Comparison of ENCODE assay signal across 8 mouse cellular contexts in the genomic region with DNA sequence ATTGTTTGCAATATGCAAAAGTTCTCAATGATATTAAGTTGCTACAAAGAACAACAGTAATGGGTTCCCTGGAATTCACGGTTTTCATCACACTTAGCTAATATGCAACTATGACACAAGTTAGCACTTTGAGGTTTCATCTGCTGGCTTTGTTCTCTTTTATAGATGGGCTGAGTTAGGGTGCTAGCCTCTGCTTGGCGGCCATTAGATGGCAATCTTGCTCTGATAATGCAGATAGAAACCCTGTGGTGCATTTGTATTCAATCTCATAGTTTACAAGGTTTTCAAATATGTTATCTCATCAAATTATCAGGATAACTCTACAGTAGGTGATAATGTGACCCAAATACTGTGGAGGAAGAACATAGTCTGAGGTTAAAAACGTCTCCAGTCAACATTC.
DNase-seq lines count a peak whose midpoint lies in the region; ATAC-seq lines count a peak whose summit lies in the region.
"Had no signal": no experiment of that assay in that cellular context is flagged by ENCODE, and none has a peak within 500 bp of the region (broad histone marks: within the 10 kb centered on the region; RNA-seq: fewer than 3 reads in every experiment).

No protein-coding gene starts in this region.

- H3K9me3 ChIP-seq in kidney, embryonic 15.5 days (replicated peaks): no peaks in the 10 kb centered on the region
- H3K9me3 ChIP-seq in hindbrain, embryonic 15.5 days: no peaks in the 10 kb centered on the region
- H3K9me3 ChIP-seq: lung, embryonic 15.5 days had no signal

- H3K36me3 ChIP-seq in kidney, embryonic 15.5 days: no peaks in the 10 kb centered on the region
- no peaks in the 10 kb centered on the region for H3K36me3 ChIP-seq in hindbrain, embryonic 15.5 days
- H3K36me3 ChIP-seq: lung, embryonic 15.5 days had no signal

- WGBS in kidney, embryonic 15.5 days: 27% methylated on average over 3 of the region's 3 CpGs
- 29% methylated on average over 3 of the region's 3 CpGs for WGBS in hindbrain, embryonic 15.5 days

- DNase-seq in kidney, adult 9 months: no peak
- peak; percentile 6 for DNase-seq in 3T3-L1 (ENCODE audit: low read depth, low spot score)
- peak; percentile 46 for DNase-seq in Muller cell, postnatal 12 days (ENCODE audit: inconsistent ontology term)
- no peak for DNase-seq in gastrocnemius, postnatal 25 days
- no peak for DNase-seq in heart, adult 18-20 months

- peak; percentile 25; the same call in 1 of the 2 replicates for ATAC-seq in kidney, embryonic 15.5 days (replicated peaks; ENCODE audit: low FRiP score)
- peak; percentile 84; the same call in 1 of the 2 replicates for ATAC-seq in hindbrain, embryonic 15.5 days (ENCODE audit: low FRiP score, low read depth)

- no peak overlapping the region for H3K27ac ChIP-seq in kidney, embryonic 15.5 days
- H3K27ac ChIP-seq in hindbrain, embryonic 15.5 days (replicated peaks): no peak overlapping the region
- H3K27ac ChIP-seq: lung, embryonic 15.5 days had no signal

- no peaks in the 10 kb centered on the region for H3K27me3 ChIP-seq in kidney, embryonic 15.5 days
- H3K27me3 ChIP-seq in hindbrain, embryonic 15.5 days: no peaks in the 10 kb centered on the region
- H3K27me3 ChIP-seq: lung, embryonic 15.5 days had no signal

- no peak overlapping the region for H3K4me3 ChIP-seq in kidney, embryonic 15.5 days (replicated peaks)
- no peak overlapping the region for H3K4me3 ChIP-seq in hindbrain, embryonic 15.5 days
- H3K4me3 ChIP-seq: lung, embryonic 15.5 days had no signal

- no peak overlapping the region for H3K4me2 ChIP-seq in kidney, embryonic 15.5 days
- no peak overlapping the region for H3K4me2 ChIP-seq in hindbrain, embryonic 15.5 days
- H3K4me2 ChIP-seq: lung, embryonic 15.5 days had no signal

- no peak overlapping the region for H3K9ac ChIP-seq in kidney, embryonic 15.5 days
- no peak overlapping the region for H3K9ac ChIP-seq in hindbrain, embryonic 15.5 days
- H3K9ac ChIP-seq: lung, embryonic 15.5 days had no signal

- H3K4me1 ChIP-seq in kidney, embryonic 15.5 days: no peaks in the 10 kb centered on the region
- H3K4me1 ChIP-seq in hindbrain, embryonic 15.5 days (replicated peaks): peaks cover 5% of the 10 kb centered on the region
- H3K4me1 ChIP-seq: lung, embryonic 15.5 days had no signal

Comparison
In these comparisons a context has a peak if more than half of its experiments do, and no peak if none do; other contexts are left out.
1. DNase-seq: peak in 3T3-L1 (single experiment) and Muller cell, postnatal 12 days (single experiment); none in kidney, adult 9 months (single experiment), gastrocnemius, postnatal 25 days (single experiment) and heart, adult 18-20 months (0 of 2).